Mouse (Mus musculus) ES-Bruce4 (cell line): ENCODE measurements at regions not wholly inside any gene's neighbourhood (a gene's known extent, or its start where the extent isn't known, plus 50 kb on each side); places are given as distances from the start of the nearest gene placed in this dataset.

ENCODE experiments used
- H3K27ac ChIP-seq: 2 replicates; pipeline ENCODE4 v1.5.1; 2012; ENCODE audit warnings: low read length, inconsistent platforms; ENCODE audit not compliant: insufficient read depth
- H3K27me3 ChIP-seq: 2 replicates; pipeline ENCODE4 v1.6.1; 2012; ENCODE audit warnings: mild to moderate bottlenecking, low read length, inconsistent platforms; ENCODE audit not compliant: control insufficient read depth, poor library complexity, insufficient read depth, severe bottlenecking
- H3K36me3 ChIP-seq: 2 replicates; pipeline ENCODE4 v1.6.1; 2012; ENCODE audit warnings: inconsistent platforms, mild to moderate bottlenecking, low read length, moderate library complexity; ENCODE audit not compliant: control insufficient read depth, poor library complexity, insufficient read depth, severe bottlenecking
- H3K4me1 ChIP-seq: one replicate; pipeline ENCODE4 v1.8.1; 2011; ENCODE audit warnings: low read length; ENCODE audit not compliant: control insufficient read depth, insufficient read depth
- H3K4me3 ChIP-seq: 2 replicates; pipeline ENCODE4 v1.5.1; 2011; ENCODE audit warnings: low read depth, mild to moderate bottlenecking, low read length
- H3K9ac ChIP-seq: 2 replicates; pipeline ENCODE4 v1.6.1; 2012; ENCODE audit warnings: low read depth, mild to moderate bottlenecking, inconsistent platforms; ENCODE audit not compliant: poor library complexity, severe bottlenecking
- H3K9me3 ChIP-seq: replicated peaks from 2 replicates; pipeline ENCODE4 v1.6.1; 2012; ENCODE audit warnings: mild to moderate bottlenecking, low read length, inconsistent platforms; ENCODE audit not compliant: control insufficient read depth, poor library complexity, insufficient read depth, severe bottlenecking
- CTCF ChIP-seq: IDR thresholded peaks from one replicate; pipeline ENCODE4 v1.8.1; 2011; ENCODE audit warnings: low read depth, low read length
- EP300 ChIP-seq: IDR thresholded peaks from 2 replicates; pipeline ENCODE4 v1.6.1; 2011; ENCODE audit warnings: low read depth, low read length; ENCODE audit not compliant: insufficient read depth
- POLR2A ChIP-seq: IDR thresholded peaks from one replicate; pipeline ENCODE4 v1.8.1; 2011; ENCODE audit warnings: low read length; ENCODE audit not compliant: insufficient read depth

DNA sequence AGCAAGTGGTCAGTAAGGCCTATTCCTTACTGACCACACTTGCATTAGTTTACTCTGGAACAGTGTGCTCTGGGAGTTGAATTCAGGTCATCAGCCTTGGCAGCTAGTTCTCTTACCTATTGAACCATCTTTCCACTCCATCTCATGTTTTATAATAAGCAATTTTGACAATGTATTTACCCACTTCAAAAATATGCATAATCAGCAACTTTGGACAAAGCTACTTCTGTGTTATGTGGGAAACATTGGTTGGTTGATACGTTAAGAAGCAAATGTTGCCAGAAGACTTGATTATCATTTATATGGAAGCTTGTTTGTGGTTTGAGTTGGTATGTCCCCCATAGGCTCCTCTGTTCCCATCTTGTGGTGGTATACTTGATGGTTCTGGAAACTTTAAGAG is 509.4 kb downstream of the Gm37988 start:
- no peaks in the 10 kb centered on the region for H3K27me3 ChIP-seq
- H3K4me3 ChIP-seq = no peak overlapping the region
- H3K4me1 ChIP-seq = no peaks in the 10 kb centered on the region
- H3K9me3 ChIP-seq = no peaks in the 10 kb centered on the region
- no peak for TF ChIP-seq EP300
- no peak for TF ChIP-seq POLR2A
- no peak for TF ChIP-seq CTCF
- no peaks in the 10 kb centered on the region for H3K36me3 ChIP-seq
- H3K9ac ChIP-seq = no peak overlapping the region
- no peak overlapping the region for H3K27ac ChIP-seq

GRCm38 (mm10) chr1:5326311-5326710 is 518.6 kb downstream of the Gm37988 start:
- H3K27ac ChIP-seq = no peak overlapping the region
- H3K27me3 ChIP-seq = no peaks in the 10 kb centered on the region
- H3K4me3 ChIP-seq = no peak overlapping the region
- no peaks in the 10 kb centered on the region for H3K9me3 ChIP-seq
- TF ChIP-seq POLR2A (no peak), CTCF (no peak), EP300 (no peak)
- H3K36me3 ChIP-seq = no peaks in the 10 kb centered on the region
- H3K4me1 ChIP-seq = no peaks in the 10 kb centered on the region
- no peak overlapping the region for H3K9ac ChIP-seq
